Mouse (Mus musculus) MEL (cell line): ENCODE measurements around the gene Tmem182. TPM values are rescaled to one million over a fixed set of nuclear protein-coding genes. Genes with fewer than 3 reads are reported as not detected.

ENCODE experiments used
- DNase-seq: peaks from one replicate; pipeline ENCODE4 v3.0.0; 2011; ENCODE audit warnings: low read depth, low spot score
- H3K27ac ChIP-seq: 2 replicates; pipeline ENCODE4 v1.5.1; 2012; ENCODE audit warnings: low read depth, mild to moderate bottlenecking, control low read depth, low read length, moderate library complexity; ENCODE audit not compliant: control insufficient read depth
- H3K27me3 ChIP-seq, 2 experiments: fragments of 150-350 bp in 1 of 2; sonication (generic) in 1 of 2; 2 replicates each; pipeline ENCODE4 v1.6.1; 2012; ENCODE audit warnings: low read length in 2 of 2, mild to moderate bottlenecking in 2 of 2, improper control_type of control experiment in 1 of 2, moderate library complexity in 1 of 2; ENCODE audit not compliant: insufficient read depth in 2 of 2, control insufficient read depth in 1 of 2
- H3K36me3 ChIP-seq, 2 experiments: 2 replicates each; pipeline ENCODE4 v1.6.1; 2012 to 2014; ENCODE audit warnings: low read length in 2 of 2, improper control_type of control experiment in 1 of 2, inconsistent platforms in 1 of 2, mild to moderate bottlenecking in 1 of 2; ENCODE audit not compliant: insufficient read depth in 2 of 2, control insufficient read depth in 1 of 2
- H3K4me1 ChIP-seq, 2 experiments: fragments of 150-350 bp in 1 of 2; sonication (generic) in 1 of 2; 2 replicates each; pipeline ENCODE4 v1.6.1; 2012; ENCODE audit warnings: low read length in 2 of 2, improper control_type of control experiment in 1 of 2, mild to moderate bottlenecking in 1 of 2; ENCODE audit not compliant: insufficient read depth in 2 of 2, control insufficient read depth in 1 of 2
- H3K4me3 ChIP-seq, 2 experiments: fragments of 150-350 bp in 1 of 2; sonication (generic) in 1 of 2; 2 replicates each; pipeline ENCODE4 v1.5.1; 2012; ENCODE audit warnings: low read depth in 2 of 2, low read length in 2 of 2, mild to moderate bottlenecking in 2 of 2, moderate library complexity in 2 of 2, control low read depth in 1 of 2, improper control_type of control experiment in 1 of 2; ENCODE audit not compliant: control insufficient read depth in 1 of 2, insufficient read depth in 1 of 2
- H3K79me2 ChIP-seq: 2 replicates; pipeline ENCODE4 v1.6.1; 2012; ENCODE audit warnings: mild to moderate bottlenecking, low read length, moderate library complexity; ENCODE audit not compliant: control insufficient read depth, poor library complexity, insufficient read depth
- H3K9ac ChIP-seq: 2 replicates; pipeline ENCODE4 v1.6.1; 2012; ENCODE audit warnings: low read depth, mild to moderate bottlenecking, control low read depth, low read length, moderate library complexity; ENCODE audit not compliant: control insufficient read depth, poor library complexity, severe bottlenecking
- H3K9me3 ChIP-seq: fragments of 150-350 bp; sonication (generic); replicated peaks from 2 replicates; pipeline ENCODE4 v1.6.1; 2012; ENCODE audit warnings: mild to moderate bottlenecking, low read length, improper control_type of control experiment, moderate library complexity; ENCODE audit not compliant: insufficient read depth
- BHLHE40 ChIP-seq: IDR thresholded peaks from 2 replicates; pipeline ENCODE4 v1.6.1; 2012; ENCODE audit warnings: low read depth, mild to moderate bottlenecking, inconsistent platforms, low read length, improper control_type of control experiment, borderline replicate concordance
- CTCF ChIP-seq, 3 experiments: IDR thresholded peaks in 2 of 3; conservative IDR thresholded peaks in 1 of 3; 2 replicates each; pipeline ENCODE4 v1.5.1; 2011 to 2012; ENCODE audit warnings: low read length in 3 of 3, low read depth in 2 of 3, mild to moderate bottlenecking in 2 of 3, improper control_type of control experiment in 1 of 3, inconsistent platforms in 1 of 3, mixed read lengths in 1 of 3, moderate library complexity in 1 of 3; ENCODE audit not compliant: control insufficient read depth in 1 of 3, insufficient read depth in 1 of 3, poor library complexity in 1 of 3, severe bottlenecking in 1 of 3
- E2F4 ChIP-seq: IDR thresholded peaks from 2 replicates; pipeline ENCODE4 v1.6.1; 2011; ENCODE audit warnings: low read depth, low read length, improper control_type of control experiment, borderline replicate concordance
- ELF1 ChIP-seq: IDR thresholded peaks from 2 replicates; pipeline ENCODE4 v1.6.1; 2014; ENCODE audit warnings: low read depth, mild to moderate bottlenecking, inconsistent platforms, low read length, improper control_type of control experiment, moderate library complexity
- ETS1 ChIP-seq: IDR thresholded peaks from 2 replicates; pipeline ENCODE4 v1.6.1; 2012; ENCODE audit warnings: low read depth, mild to moderate bottlenecking, inconsistent platforms, low read length, improper control_type of control experiment, moderate library complexity
- GATA1 ChIP-seq: IDR thresholded peaks from 2 replicates; pipeline ENCODE4 v1.6.1; 2011; ENCODE audit warnings: low read depth, low read length, improper control_type of control experiment
- KAT2A ChIP-seq: conservative IDR thresholded peaks from 2 replicates; pipeline ENCODE4 v1.6.1; 2012; ENCODE audit warnings: low read depth, low read length, improper control_type of control experiment, inconsistent platforms
- MAFK ChIP-seq: IDR thresholded peaks from 2 replicates; pipeline ENCODE4 v1.6.1; 2011; ENCODE audit warnings: low read depth, mild to moderate bottlenecking, low read length, improper control_type of control experiment, borderline replicate concordance
- MAX ChIP-seq: IDR thresholded peaks from 2 replicates; pipeline ENCODE4 v1.6.1; 2011; ENCODE audit warnings: low read length, improper control_type of control experiment
- MAZ ChIP-seq: IDR thresholded peaks from 2 replicates; pipeline ENCODE4 v1.6.1; 2012; ENCODE audit warnings: low read depth, mild to moderate bottlenecking, inconsistent platforms, low read length, improper control_type of control experiment
- MYC ChIP-seq: IDR thresholded peaks from 2 replicates; pipeline ENCODE4 v1.6.1; 2011; ENCODE audit warnings: low read depth, mild to moderate bottlenecking, low read length, improper control_type of control experiment, moderate library complexity
- NELFE ChIP-seq: IDR thresholded peaks from 2 replicates; pipeline ENCODE4 v1.6.1; 2011; ENCODE audit warnings: low read depth, low read length, improper control_type of control experiment
- POLR2A ChIP-seq, 2 experiments: IDR thresholded peaks; 2 replicates each; pipeline ENCODE4 v1.6.1; 2011 to 2012; ENCODE audit warnings: low read length in 2 of 2, mild to moderate bottlenecking in 2 of 2, control low read depth in 1 of 2, improper control_type of control experiment in 1 of 2, low read depth in 1 of 2, moderate library complexity in 1 of 2; ENCODE audit not compliant: control insufficient read depth in 1 of 2, insufficient read depth in 1 of 2, poor library complexity in 1 of 2
- POLR2AphosphoS5 ChIP-seq: IDR thresholded peaks from 2 replicates; pipeline ENCODE4 v1.6.1; 2012; ENCODE audit warnings: low read depth, borderline replicate concordance, mild to moderate bottlenecking, inconsistent platforms, low read length, moderate library complexity, mixed read lengths
- RAD21 ChIP-seq: IDR thresholded peaks from 2 replicates; pipeline ENCODE4 v1.6.1; 2011; ENCODE audit warnings: mild to moderate bottlenecking, low read depth, low read length, improper control_type of control experiment
- SIN3A ChIP-seq: IDR thresholded peaks from 2 replicates; pipeline ENCODE4 v1.6.1; 2012; ENCODE audit warnings: low read length, improper control_type of control experiment, inconsistent platforms
- TBP ChIP-seq: IDR thresholded peaks from 2 replicates; pipeline ENCODE4 v1.8.0; 2011; ENCODE audit warnings: low read depth, low read length, improper control_type of control experiment
- TCF12 ChIP-seq: IDR thresholded peaks from 2 replicates; pipeline ENCODE4 v1.6.1; 2014; ENCODE audit warnings: low read depth, mild to moderate bottlenecking, inconsistent platforms, low read length, improper control_type of control experiment, moderate library complexity
- USF1 ChIP-seq: IDR thresholded peaks from 2 replicates; pipeline ENCODE4 v1.6.1; 2014; ENCODE audit warnings: low read depth, mild to moderate bottlenecking, inconsistent platforms, low read length, improper control_type of control experiment, moderate library complexity
- USF2 ChIP-seq, 2 experiments: IDR thresholded peaks; 2 replicates each; pipeline ENCODE4 v1.6.1; 2011 to 2012; ENCODE audit warnings: improper control_type of control experiment in 2 of 2, low read length in 2 of 2, borderline replicate concordance in 1 of 2, inconsistent platforms in 1 of 2, low read depth in 1 of 2, mild to moderate bottlenecking in 1 of 2; ENCODE audit not compliant: insufficient read depth in 1 of 2
- ZC3H11A ChIP-seq: IDR thresholded peaks from 2 replicates; pipeline ENCODE4 v1.6.1; 2012; ENCODE audit warnings: low read depth, mild to moderate bottlenecking, inconsistent platforms, low read length, improper control_type of control experiment
- ZMIZ1 ChIP-seq: IDR thresholded peaks from 2 replicates; pipeline ENCODE4 v1.6.1; 2012; ENCODE audit warnings: low read depth, mild to moderate bottlenecking, inconsistent platforms, low read length, improper control_type of control experiment, moderate library complexity
- ZNF384 ChIP-seq: IDR thresholded peaks from 2 replicates; pipeline ENCODE4 v1.6.1; 2012; ENCODE audit warnings: low read depth, mild to moderate bottlenecking, inconsistent platforms, low read length, improper control_type of control experiment
- polyA plus RNA-seq, 2 experiments: library from polyadenylated mRNA; stranded (reverse) in 1 of 2; unstranded in 1 of 2; fragments of >175 nt in 1 of 2; fragments of >200 nt in 1 of 2; gene quantifications; 2 replicates each; pipeline versions ENCODE4 v1.2.1 to v1.2.4; 2012; ENCODE audit warnings: low replicate concordance in 2 of 2, low read depth in 1 of 2; ENCODE audit not compliant: insufficient read length in 2 of 2, insufficient read depth in 1 of 2, missing spikeins in 1 of 2
- total RNA-seq: library from RNA; depleted of rRNA; stranded (reverse); fragments of 300-350 nt; gene quantifications from 2 replicates; pipeline ENCODE4 v1.2.3, GENCODE M21; 2012

The Tmem182 gene
- total and polyA plus RNA-seq, 3 experiments, result not detected

DNA sequence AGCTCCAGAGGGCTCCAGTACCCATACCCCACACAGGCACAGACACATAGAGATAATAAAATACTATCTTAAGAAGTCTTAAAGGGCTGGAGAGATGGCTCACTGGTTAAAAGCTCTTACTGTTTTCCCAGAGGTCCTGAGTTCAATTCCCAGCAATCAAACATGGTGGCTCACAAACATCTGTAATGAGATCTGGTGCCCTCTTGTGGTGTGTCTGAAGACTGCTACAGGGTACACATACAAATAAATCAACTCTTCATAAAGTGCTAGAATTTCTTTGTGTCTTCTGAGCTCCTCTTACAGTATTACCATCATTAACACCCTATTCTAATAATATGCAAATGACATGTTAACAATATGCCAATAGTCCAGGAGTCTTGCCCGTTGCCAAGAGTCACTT is 41.4 kb upstream of the Tmem182 start:
- TF ChIP-seq E2F4, result no peak
- no peak for TF ChIP-seq TCF12
- TF ChIP-seq MAFK, result no peak
- no peak for TF ChIP-seq MYC
- TF ChIP-seq SIN3A, result no peak
- TF ChIP-seq CTCF (IDR thresholded peaks at IDR 0.05 in 2 of 3, conservative IDR thresholded peaks at IDR 0.05 in 1 of 3; ENCODE audit: control insufficient read depth in 1 of 3, insufficient read depth in 1 of 3, low read depth in 2 of 3, low read length in 3 of 3, poor library complexity in 1 of 3, severe bottlenecking in 1 of 3), result peak in 1 of 3 experiments; percentile 18; a peak in 2 of 6 replicates
- TF ChIP-seq, all 39 proteins: peak for 1
- H3K79me2 ChIP-seq, result no peaks in the 10 kb centered on the region

DNA sequence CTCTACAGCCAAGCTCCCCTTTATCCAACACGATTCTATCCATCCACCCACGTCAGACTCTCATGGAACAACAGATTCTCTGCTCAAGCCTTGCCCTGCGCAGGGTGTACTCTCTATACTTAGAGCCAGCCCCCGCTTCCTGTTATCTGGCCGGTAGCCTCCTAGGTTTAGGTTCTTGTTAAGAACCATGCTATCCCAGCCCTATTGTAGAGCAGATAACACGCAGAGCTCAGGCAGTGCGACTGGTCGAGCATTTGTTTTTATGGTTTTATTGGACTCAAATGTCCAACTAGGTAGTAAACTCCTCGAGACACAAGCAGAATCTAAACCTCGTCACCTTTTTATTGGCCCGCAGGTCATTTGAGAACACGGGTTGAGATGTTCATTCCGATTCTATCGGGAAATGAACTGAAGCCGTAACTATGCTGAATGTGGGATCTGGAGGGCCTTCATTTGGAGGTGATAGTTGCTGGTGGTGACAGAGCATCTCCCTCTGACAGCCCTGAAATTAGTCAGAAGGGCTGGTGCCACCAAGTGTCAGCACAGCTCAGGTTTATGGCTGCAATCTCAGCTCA is 40.6 kb upstream of the Tmem182 start:
- no peak for TF ChIP-seq POLR2A (IDR thresholded peaks at IDR 0.05; ENCODE audit: control insufficient read depth in 1 of 2, insufficient read depth in 1 of 2, low read depth in 1 of 2, low read length in 2 of 2, poor library complexity in 1 of 2)
- no peak for TF ChIP-seq MAX
- TF ChIP-seq ZNF384, result no peak
- TF ChIP-seq USF1, result no peak
- no peak for TF ChIP-seq KAT2A
- no peak for TF ChIP-seq NELFE
- TF ChIP-seq, all 39 proteins: peak for 0

More for the DNA sequence above, 41.4 kb upstream of the Tmem182 start:
- no peak overlapping the region for H3K9ac ChIP-seq
- H3K36me3 ChIP-seq, result no peaks in the 10 kb centered on the region
- H3K27ac ChIP-seq, result no peak overlapping the region
- no peaks in the 10 kb centered on the region for H3K4me1 ChIP-seq
- no peaks in the 10 kb centered on the region for H3K9me3 ChIP-seq
- H3K27me3 ChIP-seq, result no peaks in the 10 kb centered on the region
- DNase-seq, result no peak
- H3K4me3 ChIP-seq, result no peak overlapping the region

DNA sequence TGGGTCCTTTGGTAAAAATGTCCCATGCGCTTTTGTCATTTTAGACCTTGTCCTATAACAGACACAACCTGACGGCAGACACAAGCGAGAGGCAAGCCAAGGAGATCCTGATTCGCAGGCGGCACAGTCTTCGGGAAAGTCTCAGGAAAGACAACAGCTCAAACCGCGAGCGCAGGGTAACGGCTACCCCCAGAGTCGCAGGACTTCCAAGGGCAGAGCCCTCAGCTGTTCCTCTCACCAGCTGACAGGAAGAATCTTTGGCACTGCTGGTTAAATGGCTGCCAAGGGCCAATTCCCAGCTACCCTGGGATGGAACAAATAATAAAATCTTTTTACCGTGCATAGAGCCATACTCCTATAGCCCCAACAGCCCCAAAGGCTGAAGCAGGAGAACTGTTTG is 39.9 kb upstream of the Tmem182 start:
- TF ChIP-seq RAD21, result no peak
- no peak for TF ChIP-seq ZC3H11A
- TF ChIP-seq ETS1, result no peak
- TF ChIP-seq USF2 (IDR thresholded peaks at IDR 0.05; ENCODE audit: borderline replicate concordance in 1 of 2, insufficient read depth in 1 of 2, low read depth in 1 of 2, low read length in 2 of 2), result no peak
- no peak for TF ChIP-seq ZNF384
- no peak for TF ChIP-seq ZMIZ1
- no peak for TF ChIP-seq POLR2AphosphoS5
- no peak for TF ChIP-seq MAZ
- no peak for TF ChIP-seq BHLHE40
- no peak for TF ChIP-seq TBP
- no peak for TF ChIP-seq GATA1
- no peak for TF ChIP-seq SIN3A
- no peak for TF ChIP-seq ELF1
- DNase-seq, result no peak
- no peaks in the 10 kb centered on the region for H3K79me2 ChIP-seq
- no peaks in the 10 kb centered on the region for H3K36me3 ChIP-seq
- no peaks in the 10 kb centered on the region for H3K4me1 ChIP-seq
- H3K9me3 ChIP-seq, result no peaks in the 10 kb centered on the region
- no peaks in the 10 kb centered on the region for H3K27me3 ChIP-seq
- H3K27ac ChIP-seq, result no peak overlapping the region
- H3K4me3 ChIP-seq, result no peak overlapping the region
- no peak overlapping the region for H3K9ac ChIP-seq

More for the DNA sequence above, 40.6 kb upstream of the Tmem182 start:
- Histone ChIP-seq H3K9me3 (no peaks in the 10 kb centered on the region), H3K79me2 (no peaks in the 10 kb centered on the region), H3K27ac (no peak overlapping the region), H3K4me3 (no peak overlapping the region), H3K4me1 (no peaks in the 10 kb centered on the region), H3K27me3 (no peaks in the 10 kb centered on the region), H3K9ac (no peak overlapping the region), H3K36me3 (no peaks in the 10 kb centered on the region)
- DNase-seq, result no peak
